Mouse (Mus musculus) cerebellum, postnatal 36 days (tissue): Measurements from ENCODE around the gene Polr1d.

Experiments
- DNase-seq, 2 experiments: peaks; one replicate each; pipeline ENCODE4 v3.0.0; 2021 to 2022; ENCODE audit warnings: mixed read lengths in 2 of 2

Polr1d gene

DNA sequence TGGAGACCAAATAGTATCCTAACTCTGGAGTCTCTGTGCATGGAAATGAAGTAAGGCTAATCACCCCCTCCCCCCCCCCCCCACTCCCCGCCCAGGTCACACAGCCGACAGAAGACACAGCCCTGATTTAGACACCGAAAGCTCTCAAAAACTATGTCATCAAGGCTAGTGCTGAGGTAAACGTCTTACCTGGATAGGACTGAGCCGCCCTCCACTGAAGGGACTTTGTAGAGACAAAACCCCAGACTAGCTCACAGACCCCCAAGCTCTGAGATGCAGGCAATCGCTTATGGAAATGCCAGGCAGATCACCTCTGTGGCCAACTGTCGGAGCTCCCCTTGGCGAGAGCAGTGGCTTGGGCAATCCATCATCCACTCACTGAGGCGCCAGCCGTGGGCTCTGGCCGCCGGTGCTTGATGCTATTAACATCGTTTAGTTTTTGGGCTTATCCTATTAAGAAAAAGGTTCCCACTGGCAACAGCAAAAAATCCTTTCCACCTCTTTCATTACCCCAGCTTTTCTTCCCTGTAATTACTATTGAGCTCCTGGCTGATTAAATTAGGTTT lies 78.0 kb downstream of the Polr1d start:
- no peak for DNase-seq

DNA sequence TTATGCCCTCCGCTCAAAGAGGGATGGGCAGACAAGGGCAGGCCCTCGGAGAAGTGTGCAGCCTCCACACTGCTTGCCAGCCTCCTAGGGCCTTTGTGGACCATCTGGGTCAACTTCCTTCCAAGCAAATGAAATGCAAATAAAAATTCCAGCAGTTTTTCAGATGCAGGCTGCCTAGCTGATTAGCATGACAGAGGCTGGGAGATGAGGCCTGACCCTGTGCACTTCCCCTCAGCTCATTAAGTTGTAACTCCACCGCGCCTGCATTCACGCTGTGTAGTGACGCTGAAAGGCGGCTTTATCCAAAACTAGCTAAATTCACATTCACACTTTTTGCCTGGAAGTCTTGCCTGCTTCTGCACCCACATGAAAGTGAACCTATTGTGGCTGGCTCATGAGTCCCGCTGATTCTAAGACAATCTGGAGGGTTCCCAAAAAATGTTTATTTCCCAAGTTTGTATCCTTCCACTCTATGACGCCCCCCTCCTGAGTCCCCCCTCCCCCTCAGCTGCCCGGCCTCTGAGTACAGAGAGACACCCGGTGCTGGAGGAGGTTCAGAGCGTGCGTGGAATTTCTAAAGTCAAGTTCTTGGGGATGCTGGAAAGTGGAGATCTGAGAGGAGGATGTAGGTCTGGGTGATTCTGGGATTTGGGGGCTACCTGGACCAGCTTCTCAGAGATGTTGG lies 78.7 kb downstream of the Polr1d start:
- no peak for DNase-seq

DNA sequence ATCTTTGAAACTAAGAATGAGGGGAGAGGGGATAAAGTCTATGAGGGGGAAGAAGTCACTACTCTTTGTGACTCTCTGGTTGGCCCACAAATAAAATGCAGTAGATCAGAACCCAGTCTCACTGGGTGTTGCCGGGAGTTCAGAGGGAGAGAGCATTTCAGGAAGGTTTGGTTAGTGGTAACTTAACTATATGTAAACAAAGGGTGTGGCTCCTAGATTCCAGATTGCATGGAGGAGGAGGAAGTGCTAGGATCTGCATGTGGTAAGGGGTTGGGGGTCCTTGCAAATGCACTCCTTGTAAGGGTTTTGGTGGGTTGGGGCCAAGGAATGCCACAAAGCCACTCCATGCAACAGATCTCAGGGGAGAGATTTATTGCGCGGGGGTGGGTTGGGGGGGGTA lies 79.5 kb downstream of the Polr1d start:
- DNase-seq = no peak

DNA sequence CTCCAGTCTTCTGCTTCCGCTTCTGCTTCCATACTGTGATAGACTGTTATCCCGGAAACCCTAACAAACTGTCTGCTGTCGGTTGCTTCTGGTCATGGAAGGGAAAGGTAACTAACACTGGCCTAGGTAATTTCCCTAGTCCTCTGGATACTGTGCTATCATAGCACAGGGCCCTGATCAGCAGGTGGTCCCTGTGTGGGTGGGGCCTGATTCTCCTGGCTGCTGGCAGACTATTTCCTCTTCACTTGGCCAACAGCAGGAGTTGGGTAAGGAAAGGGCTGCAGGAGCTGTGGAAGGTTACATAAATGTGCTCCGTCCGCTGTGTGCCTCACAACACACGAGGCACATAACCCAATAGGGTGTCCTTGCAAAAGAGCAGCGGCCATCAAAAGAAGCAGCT lies 80.6 kb downstream of the Polr1d start:
- DNase-seq = no peak

DNA sequence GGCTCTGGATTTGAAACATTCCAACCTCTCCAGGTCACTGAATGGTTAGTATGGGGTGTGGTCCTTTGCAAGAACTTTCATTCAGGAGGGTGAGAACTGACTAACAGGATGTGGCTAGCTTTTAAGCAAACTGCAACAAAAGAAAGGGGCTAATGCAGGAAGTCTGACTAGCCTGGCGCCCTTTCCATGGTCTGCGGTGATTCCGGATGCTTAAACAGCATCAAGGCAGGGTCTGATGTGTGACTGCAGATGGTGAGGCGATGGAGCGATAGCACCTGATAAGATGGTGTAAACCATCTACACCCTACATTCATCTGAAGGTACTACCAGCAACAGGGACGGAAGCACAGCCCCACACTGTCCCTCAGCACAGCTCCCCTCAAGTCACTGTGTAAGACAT lies 82.5 kb downstream of the Polr1d start:
- no peak for DNase-seq

DNA sequence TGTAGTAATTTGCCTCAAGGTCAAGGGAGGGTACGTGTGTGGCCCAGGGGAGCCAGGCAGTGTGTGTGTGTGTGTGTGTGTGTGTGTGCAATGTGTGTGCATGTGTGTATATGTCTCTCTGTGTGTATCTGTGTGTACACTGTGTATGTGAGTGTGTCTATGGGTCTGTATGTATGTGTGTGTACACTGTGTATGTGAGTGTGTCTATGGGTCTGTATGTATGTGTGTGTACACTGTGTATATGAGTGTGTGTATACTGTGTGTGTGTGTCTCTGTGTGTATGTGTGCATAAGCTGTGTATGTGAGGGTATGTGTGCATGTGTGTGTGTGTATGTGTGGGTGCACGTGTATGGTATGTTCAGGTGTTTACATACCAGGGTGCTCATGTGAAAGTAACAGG lies 82.9 kb downstream of the Polr1d start:
- DNase-seq = no peak
